Mouse (Mus musculus): ENCODE data around the gene Uaca.

DNA sequence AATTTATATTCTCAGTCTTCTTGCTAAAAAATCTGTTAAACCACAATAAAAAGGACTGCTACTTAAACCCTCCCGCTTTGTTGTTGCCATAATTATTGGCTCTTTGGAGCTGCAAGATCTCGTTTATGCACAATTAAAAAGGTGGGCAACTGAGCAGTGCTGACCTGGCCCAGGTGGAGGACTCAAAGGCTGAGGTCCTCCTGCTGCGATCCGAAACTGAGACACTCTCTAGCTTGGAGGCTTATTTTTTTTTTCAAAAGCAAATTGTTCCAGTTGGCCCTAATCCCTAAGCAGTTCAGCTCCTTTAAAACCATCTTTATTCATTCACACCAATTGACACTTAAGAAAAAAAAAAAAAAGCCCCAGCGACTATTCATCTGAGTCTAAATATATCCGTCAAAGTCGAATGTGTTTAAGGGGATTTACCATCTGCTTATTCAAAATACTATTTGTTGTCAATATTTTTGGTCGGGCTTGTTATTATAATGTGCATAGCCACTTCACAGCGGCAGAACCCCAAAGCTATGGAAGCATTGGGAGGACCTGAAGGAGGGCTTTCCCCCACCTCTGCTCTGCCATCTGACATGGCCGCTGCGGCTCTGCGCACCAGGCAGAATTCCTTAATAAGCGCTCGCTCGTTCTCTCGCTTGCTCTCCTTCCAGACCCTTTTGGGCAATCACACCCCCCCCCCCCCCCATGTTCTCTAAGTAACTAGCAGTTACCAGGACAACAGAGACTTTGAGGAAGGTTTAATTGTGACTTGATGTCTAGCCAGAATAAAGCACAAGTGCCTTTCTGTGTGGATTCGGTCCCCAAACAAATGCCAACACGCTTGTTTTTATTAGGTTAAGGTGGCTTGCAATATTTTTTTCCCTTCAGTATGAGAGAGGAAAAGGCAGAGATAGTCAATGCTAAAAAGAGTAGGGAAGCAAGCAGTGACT, 92.4 kb downstream of the Uaca start:
- TF ChIP-seq CTCF (IDR thresholded peaks at IDR 0.05) (no peak), POLR2A (IDR thresholded peaks at IDR 0.05; ENCODE audit: insufficient read depth, low read depth, low read length) (no peak)

Measured in heart, adult 2 months (tissue).